Mouse (Mus musculus): ENCODE measurements around the gene Ddx43.
A peak's percentile ranks its signal among the peaks of the same experiment; 100 is the strongest.
"Not testable (repeated sequence)": the region's sequence is repeated elsewhere in the genome, so short reads cannot be mapped to it uniquely, and the experiment has no call there.

Ddx43 gene

GRCm38 (mm10) chr9:78395630-78396351, at the start of gene Ddx43:
Gene Ddx43 (plus strand): TSS chr9:78395777.
- peak; percentile 30 to 46 for DNase-seq

DNA sequence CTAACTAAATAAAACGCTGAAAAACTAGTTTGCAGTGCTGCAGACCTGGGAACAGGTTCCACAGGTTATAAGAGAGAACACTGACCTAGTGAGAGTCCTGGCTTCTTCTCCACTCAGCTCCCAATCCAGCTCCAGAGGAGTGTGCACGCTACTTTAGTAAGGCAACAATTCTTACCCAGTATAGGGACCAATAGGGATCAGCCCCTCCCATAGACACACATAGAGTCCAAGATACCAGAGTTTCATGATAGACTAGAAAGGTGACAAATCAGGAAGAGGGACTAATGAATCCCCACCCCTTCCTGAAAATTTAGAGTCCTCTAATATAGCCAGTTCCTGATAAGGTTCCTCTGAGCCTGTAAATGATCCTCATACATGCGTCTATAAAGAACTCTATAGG, 48.6 kb upstream of the Ddx43 start:
- DNase-seq, result no peak

DNA sequence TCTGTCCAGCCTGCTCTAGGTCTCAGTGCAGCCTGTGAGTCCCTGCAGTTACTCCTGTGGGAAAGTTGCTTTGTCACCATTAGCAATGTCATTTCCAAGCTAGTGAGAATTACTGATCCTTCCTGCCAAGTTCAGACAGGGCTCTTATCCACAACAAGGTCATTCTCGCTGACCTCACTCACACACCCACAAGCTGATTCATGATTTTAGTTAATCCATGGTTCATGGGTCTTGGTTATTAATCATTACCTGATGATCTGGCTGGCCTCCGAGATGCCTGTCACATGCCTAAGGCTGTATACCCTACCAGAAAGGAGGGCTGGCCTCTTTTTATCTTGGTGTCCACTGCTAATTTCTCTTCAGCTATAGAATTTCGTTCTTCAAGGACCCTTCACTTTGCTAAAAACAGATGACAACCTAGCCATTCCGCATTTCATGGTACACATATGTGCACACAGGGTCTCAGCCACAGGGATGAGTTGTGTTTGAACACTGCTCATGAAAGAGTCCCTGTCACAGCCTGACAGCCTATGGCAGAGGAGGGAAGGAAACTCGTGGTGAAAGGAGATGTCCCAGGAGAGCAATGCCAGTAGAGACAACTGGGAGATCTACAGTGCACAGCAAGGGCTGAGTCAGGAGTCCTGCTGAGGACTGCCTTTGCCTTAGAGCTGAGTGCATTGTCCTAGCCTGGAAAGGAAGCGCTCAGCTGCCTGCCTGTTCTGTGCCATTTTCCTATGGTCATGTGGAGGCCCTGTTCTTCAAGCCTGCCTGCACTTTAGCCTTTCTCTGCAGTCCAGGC, 47.2 kb upstream of the Ddx43 start:
- not testable (repeated sequence) for DNase-seq

DNA sequence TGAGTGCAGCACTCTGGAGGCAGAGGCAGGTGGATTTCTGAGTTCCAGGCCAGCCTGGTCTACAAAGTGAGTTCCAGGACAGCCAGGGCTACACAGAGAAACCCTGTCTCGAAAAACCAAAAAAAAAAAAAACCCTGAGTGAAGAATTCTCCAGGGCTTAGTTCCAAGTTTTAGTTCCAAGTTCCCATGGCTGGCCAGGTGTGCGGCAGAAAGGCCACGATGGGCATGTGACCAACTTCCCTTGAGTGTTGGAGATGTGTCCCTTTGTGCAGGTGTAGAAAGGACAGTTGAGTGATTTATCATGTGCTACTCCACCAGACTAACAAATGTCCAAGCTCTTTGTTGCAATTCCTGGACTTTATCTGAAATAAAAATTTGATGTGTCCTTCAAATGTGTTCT, 46.4 kb upstream of the Ddx43 start:
- not testable (repeated sequence) for DNase-seq

- DNase-seq, result not testable (repeated sequence)
Observed at GRCm38 (mm10) chr9:78350007-78350406, 45.6 kb upstream of the Ddx43 start.

GRCm38 (mm10) chr9:78351504-78352220, 43.9 kb upstream of the Ddx43 start:
- no peak for DNase-seq

GRCm38 (mm10) chr9:78354665-78355578, 40.7 kb upstream of the Ddx43 start:
- no peak for DNase-seq

- no peak for DNase-seq
Observed at GRCm38 (mm10) chr9:78355611-78356010, 40.0 kb upstream of the Ddx43 start, which contains the start of gene Gsta2. Gene Gsta2 (minus strand): TSS chr9:78355788.

GRCm38 (mm10) chr9:78358053-78358452, 37.5 kb upstream of the Ddx43 start:
- peak; percentile 48 to 55 for DNase-seq

DNA sequence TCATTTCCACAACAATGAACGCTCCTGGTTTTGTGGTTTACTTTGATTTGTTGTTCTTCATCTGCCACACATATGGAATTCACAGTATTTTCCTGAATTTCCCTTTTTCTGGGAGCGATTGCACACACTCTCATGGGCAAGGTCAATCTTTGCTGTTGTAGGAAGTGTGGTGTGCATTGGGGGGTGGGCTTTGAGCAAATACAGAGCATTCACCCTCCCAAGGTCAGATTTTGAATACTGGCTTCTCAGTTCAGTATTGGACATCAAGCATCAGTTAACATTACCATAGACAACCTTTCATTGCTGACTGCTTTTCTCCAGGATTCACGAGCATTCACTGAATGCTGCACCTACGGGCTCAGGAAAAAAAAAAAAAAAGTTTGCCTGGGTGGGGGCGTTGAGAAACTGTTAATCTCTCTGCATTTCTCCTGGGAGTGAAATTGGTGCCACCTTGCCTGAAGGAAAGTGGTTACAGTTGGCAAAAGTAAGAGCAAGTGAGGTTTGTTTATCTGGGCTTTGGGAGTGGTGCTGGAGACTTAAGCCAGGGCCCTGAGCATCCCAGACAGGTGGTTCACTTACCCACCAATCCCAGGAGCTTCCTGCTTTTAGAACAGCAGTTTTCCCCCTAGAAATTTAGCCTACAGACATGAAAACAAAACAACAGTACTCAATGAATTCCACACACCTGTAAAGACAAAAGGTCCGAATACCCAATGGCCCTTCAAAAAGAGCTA, 35.7 kb upstream of the Ddx43 start:
- no peak for DNase-seq

GRCm38 (mm10) chr9:78360484-78360872, 35.1 kb upstream of the Ddx43 start:
- DNase-seq, result no peak

- no peak for DNase-seq
Observed at GRCm38 (mm10) chr9:78363374-78363773, 32.2 kb upstream of the Ddx43 start.

- no peak for DNase-seq
Observed at GRCm38 (mm10) chr9:78364701-78365100, 30.9 kb upstream of the Ddx43 start.

GRCm38 (mm10) chr9:78365850-78366544, 29.6 kb upstream of the Ddx43 start:
- DNase-seq, result no peak

DNA sequence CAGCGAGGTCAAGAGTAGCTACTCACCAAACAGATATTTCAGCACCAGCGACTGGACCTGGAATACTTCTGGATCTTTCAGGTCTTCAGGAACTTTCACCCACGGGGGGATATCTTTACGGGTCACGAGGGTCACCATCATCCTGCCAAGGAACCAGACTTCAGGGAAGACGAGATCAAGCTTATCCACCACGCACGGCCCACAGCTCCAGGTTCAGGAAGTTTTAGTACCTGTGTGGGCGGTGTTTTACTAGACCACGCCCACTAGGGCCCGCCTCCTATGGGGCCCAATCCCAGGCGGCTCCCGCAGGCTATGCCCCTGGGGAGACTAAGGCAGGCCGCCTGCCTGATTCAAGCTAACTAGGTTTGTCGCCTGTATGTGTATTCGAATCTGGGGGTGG, 27.6 kb upstream of the Ddx43 start, which contains the start of gene Dppa5a:
Gene Dppa5a, minus strand, starts transcription at position 219 of the 400 bp plus-strand sequence.
- peak in 1 of 2 experiments; percentile 7 for DNase-seq

DNA sequence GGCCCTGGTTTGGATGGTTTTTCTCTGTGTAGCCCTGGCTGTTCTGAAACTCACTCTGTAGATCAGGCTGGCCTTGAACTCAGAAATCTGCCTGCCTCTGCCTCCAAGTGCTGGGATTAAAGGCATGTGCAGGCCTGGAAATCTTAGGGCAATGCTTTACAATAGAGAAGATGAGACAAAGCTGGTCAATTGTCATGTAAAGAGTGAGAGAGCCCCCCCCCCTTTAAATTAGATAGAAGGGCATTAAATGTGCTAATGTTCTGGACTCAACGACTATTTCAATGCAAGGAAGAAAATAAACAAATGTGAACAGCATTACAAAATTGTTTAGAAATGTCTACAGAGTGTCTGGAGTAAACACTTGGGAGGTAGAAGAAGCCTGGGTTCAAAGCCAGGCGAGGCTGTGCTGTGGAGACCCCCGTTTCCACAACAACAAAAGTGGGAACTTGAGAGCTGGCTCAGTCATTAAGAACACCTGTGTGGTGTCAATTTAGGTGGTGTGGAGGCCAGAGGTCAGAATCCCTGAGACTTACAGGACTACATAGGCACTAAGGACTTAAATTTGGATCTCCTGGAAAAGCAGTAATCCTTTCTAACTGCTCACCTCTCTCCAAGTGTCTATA, 26.8 kb upstream of the Ddx43 start:
- no peak for DNase-seq

DNA sequence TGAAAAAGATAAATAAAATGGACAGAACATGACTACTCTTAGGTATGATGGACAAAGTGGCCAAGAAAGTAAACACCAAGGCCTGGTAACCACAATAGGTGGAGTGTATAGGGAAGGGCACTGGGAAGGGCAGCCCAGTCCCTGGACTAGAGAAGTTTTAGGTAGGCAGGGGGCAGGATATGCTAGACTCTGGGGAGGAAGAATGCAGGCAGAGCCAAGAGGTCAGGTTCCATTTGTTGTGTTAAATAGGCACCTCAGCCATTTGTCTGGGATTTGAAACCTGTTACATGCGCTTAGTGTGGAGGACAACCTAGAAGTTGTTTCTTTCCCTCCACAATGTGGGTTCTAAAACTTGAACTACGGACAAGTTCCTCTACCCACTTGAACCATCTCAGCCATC, 26.2 kb upstream of the Ddx43 start:
- no peak for DNase-seq

DNA sequence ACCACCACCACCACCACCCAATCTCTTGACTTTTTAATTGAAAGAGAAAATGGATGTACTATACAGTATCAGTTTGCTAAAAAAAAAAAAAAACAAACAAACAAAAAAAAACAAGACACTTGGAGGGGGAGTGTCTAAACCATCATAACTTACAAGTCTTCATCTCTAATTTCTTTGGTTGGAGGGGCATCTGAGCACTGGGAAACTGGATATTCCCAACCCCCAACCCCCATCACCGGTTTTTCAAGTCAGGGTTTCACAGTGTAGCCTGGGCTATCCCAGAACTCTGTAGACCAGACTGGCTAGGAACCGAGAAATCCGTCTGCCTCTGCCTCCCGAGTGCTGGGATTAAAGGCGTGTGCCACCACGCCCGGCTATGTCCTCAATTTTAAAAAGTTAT, 25.8 kb upstream of the Ddx43 start:
- no peak for DNase-seq

DNA sequence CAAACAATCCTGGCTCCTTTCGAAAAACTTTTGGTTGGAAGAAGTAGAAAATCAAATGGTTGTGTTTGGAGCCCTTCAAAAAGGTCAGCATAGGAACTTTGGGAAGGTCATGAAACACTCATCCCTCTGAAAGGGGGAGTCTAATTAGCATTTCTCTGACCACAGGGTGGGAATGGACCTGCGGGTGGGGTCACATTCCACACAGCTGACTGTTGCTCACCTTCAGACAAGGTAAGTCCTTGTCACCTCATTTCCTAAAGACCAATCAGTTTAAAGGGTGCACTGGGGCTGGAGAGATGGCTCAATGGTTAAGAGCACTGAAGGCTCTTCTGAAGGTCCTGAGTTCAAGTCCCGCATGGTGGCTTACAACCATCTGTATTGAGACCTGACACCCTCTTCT, 24.1 kb upstream of the Ddx43 start:
- DNase-seq, result no peak

GRCm38 (mm10) chr9:78372827-78373504, 22.6 kb upstream of the Ddx43 start:
- no peak for DNase-seq
